Mouse (Mus musculus) forebrain, embryonic 10.5 days (tissue): ENCODE data around the gene Sel1l. TPM values are rescaled to one million over a fixed set of nuclear protein-coding genes. Genes with fewer than 3 reads are reported as not detected.
A peak's percentile ranks its signal among the peaks of the same experiment; 100 is the strongest.
"Not testable (repeated sequence)": the region's sequence is repeated elsewhere in the genome, so short reads cannot be mapped to it uniquely, and the experiment has no call there.

Source experiments
- DNase-seq: peaks from one replicate; pipeline ENCODE4 v3.0.0-alpha.2; 2017; ENCODE audit warnings: low spot score; ENCODE audit errors: extremely low spot score
- H3K27ac ChIP-seq: fragments of 300-500 bp; sonication (generic); 2 replicates; pipeline ENCODE4 v1.5.1; 2016; ENCODE audit warnings: mild to moderate bottlenecking
- H3K27me3 ChIP-seq: fragments of 300-500 bp; sonication (generic); 2 replicates; pipeline ENCODE4 v1.6.1; 2016; ENCODE audit warnings: mild to moderate bottlenecking; ENCODE audit not compliant: poor library complexity, severe bottlenecking
- H3K36me3 ChIP-seq: fragments of 300-500 bp; sonication (generic); replicated peaks from 2 replicates; pipeline ENCODE4 v1.6.1; 2016; ENCODE audit warnings: mild to moderate bottlenecking, moderate library complexity
- H3K4me1 ChIP-seq: fragments of 300-500 bp; sonication (generic); 2 replicates; pipeline ENCODE4 v1.6.1; 2016
- H3K4me3 ChIP-seq: fragments of 300-500 bp; sonication (generic); 2 replicates; pipeline ENCODE4 v1.5.1; 2016; ENCODE audit warnings: mild to moderate bottlenecking, moderate library complexity
- H3K9me3 ChIP-seq: fragments of 300-500 bp; sonication (generic); 2 replicates; pipeline ENCODE4 v1.6.1; 2016; ENCODE audit warnings: mild to moderate bottlenecking, moderate library complexity
- WGBS: fragments of 180-500 bp; shearing (Covaris S2); methylation state at CpG from one replicate; pipeline ENCODE4 v1.1.7; 2016; 5-methylcytosine and 5-hydroxymethylcytosine counted together
- polyA plus RNA-seq: library from polyadenylated mRNA; unstranded; fragments of >200 nt; fragmentation: Nextera tagmentation; extraction: Ambion mirVana; gene quantifications from 2 replicates; pipeline ENCODE4 v1.2.1, GENCODE M21; 2016

Sel1l gene
- polyA plus RNA-seq, 1 experiment from 2014 or later, result 60.7 TPM

- not testable (repeated sequence) for H3K36me3 ChIP-seq, H3K27ac ChIP-seq, H3K4me1 ChIP-seq, DNase-seq, H3K27me3 ChIP-seq, H3K9me3 ChIP-seq, H3K4me3 ChIP-seq
- 72% methylated on average over 3 of the region's 3 CpGs for WGBS
Measured at GRCm38 (mm10) chr12:91788446-91788845, 60.5 kb downstream of the Sel1l start.

DNA sequence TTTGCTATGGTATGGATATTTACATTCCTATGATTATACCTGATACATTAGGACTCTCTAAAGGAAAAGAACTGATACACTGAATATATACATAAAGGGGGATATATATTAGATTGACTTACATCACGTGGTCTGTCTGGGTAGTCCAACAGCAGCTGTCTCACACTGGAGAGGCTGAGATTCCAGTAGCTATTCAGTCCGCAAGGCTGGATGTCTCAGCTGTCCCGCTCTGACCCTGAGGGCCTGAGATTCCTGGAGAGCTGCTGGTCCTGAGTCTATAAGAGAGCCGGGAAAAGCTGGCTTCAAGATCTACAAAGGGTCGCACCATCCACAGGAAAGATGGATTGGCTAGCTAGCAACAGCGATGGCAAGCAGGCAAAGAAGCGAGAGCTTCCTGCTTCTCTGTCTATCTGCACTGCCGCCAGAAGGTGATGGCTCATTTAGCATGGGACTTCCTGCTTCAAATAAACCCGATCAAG is 61.0 kb downstream of the Sel1l start, which contains the start of gene Ston2:
Gene Ston2, minus strand, starts transcription at position 429 of the 479 bp plus-strand sequence.
- WGBS, result 88% methylated on average over 9 of the region's 9 CpGs

DNA sequence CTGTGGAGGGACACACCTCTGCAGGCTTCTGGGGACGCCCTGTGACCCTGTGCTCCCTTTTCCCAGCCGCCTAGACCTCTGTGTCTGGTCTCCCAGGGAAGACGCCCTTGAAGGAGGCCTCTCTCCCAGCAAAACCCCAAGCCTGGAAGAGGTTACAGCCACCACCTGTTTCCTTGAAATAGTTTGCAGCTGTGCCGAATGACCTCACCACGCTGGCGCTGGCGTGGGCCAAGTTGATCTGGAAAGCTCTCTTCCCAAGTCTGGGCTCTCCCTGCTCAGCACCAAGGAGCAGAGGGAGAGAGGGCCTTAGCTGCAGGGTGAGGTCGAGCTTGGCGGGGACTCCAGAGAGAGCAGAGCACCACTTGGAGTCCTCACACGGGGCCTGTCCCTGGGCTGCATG is 62.6 kb downstream of the Sel1l start:
- 57% methylated on average over 10 of the region's 10 CpGs for WGBS
- Histone ChIP-seq H3K27me3 (no peaks in the 10 kb centered on the region), H3K9me3 (no peaks in the 10 kb centered on the region), H3K4me1 (peaks cover 6% of the 10 kb centered on the region; the same call in 1 of the 2 replicates), H3K36me3 (no peaks in the 10 kb centered on the region), H3K27ac (no peak overlapping the region), H3K4me3 (no peak overlapping the region)
- DNase-seq, result no peak

More for the DNA sequence above, 61.0 kb downstream of the Sel1l start, which contains the start of gene Ston2:
- H3K36me3 ChIP-seq, result no peaks in the 10 kb centered on the region
- H3K4me1 ChIP-seq, result peaks cover 6% of the 10 kb centered on the region; the same call in 1 of the 2 replicates
- no peaks in the 10 kb centered on the region for H3K27me3 ChIP-seq
- no peak within 1 kb of the TSS for H3K27ac ChIP-seq
- no peak within 1 kb of the TSS for H3K4me3 ChIP-seq
- DNase-seq, result no peak
- no peaks in the 10 kb centered on the region for H3K9me3 ChIP-seq

DNA sequence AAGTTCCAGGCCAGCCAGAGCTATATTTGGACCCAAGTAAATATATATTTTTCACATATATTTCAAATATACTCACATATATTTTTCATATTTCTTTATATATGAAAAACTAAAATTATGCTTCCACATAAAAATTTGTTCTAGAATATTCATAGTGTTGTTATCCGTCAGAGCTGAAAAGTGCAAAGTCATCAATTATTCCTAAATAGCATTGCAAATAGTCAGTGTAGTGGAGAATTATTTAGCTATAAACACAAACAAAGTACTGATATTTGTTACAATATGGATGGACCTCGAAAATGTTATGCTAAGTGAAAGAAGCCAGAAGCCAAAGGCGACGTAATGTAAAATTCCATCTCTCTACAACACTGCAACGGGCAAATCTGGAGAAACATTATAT is 67.5 kb downstream of the Sel1l start:
- no peak for DNase-seq
- 92% methylated on average over 5 of the region's 5 CpGs for WGBS
- peaks cover 26% of the 10 kb centered on the region for H3K27me3 ChIP-seq
- H3K4me3 ChIP-seq, result no peak overlapping the region
- H3K9me3 ChIP-seq, result no peaks in the 10 kb centered on the region
- no peak overlapping the region for H3K27ac ChIP-seq
- no peaks in the 10 kb centered on the region for H3K36me3 ChIP-seq
- H3K4me1 ChIP-seq, result peaks cover 29% of the 10 kb centered on the region

GRCm38 (mm10) chr12:91780531-91780930 is 68.4 kb downstream of the Sel1l start:
- Histone ChIP-seq H3K4me1 (peaks cover 26% of the 10 kb centered on the region), H3K4me3 (no peak overlapping the region), H3K27me3 (peaks cover 26% of the 10 kb centered on the region), H3K36me3 (no peaks in the 10 kb centered on the region), H3K27ac (no peak overlapping the region), H3K9me3 (no peaks in the 10 kb centered on the region)
- DNase-seq, result no peak
- 77% methylated on average over 3 of the region's 3 CpGs for WGBS

DNA sequence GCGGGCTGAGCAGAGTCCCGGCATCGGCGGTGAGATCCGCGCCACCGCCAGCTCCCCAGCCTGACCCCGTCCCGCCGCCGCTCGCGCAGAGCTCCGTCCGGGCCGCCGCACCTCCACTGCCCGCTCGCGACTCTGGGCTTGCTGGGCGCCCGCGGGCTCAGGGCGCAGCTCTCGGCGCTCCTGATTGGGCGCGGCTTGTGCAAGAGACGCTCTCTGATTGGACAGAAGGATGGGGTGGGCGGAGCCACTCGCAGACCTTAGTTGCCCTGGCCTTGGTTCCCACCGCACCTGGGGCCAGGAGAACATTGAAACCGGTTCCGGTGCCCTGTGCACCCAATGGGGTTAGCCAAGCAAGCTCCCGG is 70.0 kb downstream of the Sel1l start:
- Histone ChIP-seq H3K27me3 (peaks cover 26% of the 10 kb centered on the region), H3K27ac (peak overlapping the region; percentile 90)

GRCm38 (mm10) chr12:91778211-91779003 is 70.5 kb downstream of the Sel1l start:
- no peaks in the 10 kb centered on the region for H3K9me3 ChIP-seq
- H3K4me1 ChIP-seq, result peaks cover 28% of the 10 kb centered on the region
- H3K4me3 ChIP-seq, result peak overlapping the region; percentile 85
- no peaks in the 10 kb centered on the region for H3K36me3 ChIP-seq
- WGBS, result 1% methylated on average over 50 of the region's 51 CpGs
- H3K27me3 ChIP-seq, result peaks cover 26% of the 10 kb centered on the region
- DNase-seq, result no peak
- peak overlapping the region; percentile 90 for H3K27ac ChIP-seq

More for the DNA sequence above, 70.0 kb downstream of the Sel1l start:
- H3K9me3 ChIP-seq, result no peaks in the 10 kb centered on the region
- no peaks in the 10 kb centered on the region for H3K36me3 ChIP-seq
- under 1% methylated on average over 35 of the region's 35 CpGs for WGBS
- peak; percentile 83 for DNase-seq
- H3K4me1 ChIP-seq, result peaks cover 28% of the 10 kb centered on the region
- peak overlapping the region; percentile 85 for H3K4me3 ChIP-seq

DNA sequence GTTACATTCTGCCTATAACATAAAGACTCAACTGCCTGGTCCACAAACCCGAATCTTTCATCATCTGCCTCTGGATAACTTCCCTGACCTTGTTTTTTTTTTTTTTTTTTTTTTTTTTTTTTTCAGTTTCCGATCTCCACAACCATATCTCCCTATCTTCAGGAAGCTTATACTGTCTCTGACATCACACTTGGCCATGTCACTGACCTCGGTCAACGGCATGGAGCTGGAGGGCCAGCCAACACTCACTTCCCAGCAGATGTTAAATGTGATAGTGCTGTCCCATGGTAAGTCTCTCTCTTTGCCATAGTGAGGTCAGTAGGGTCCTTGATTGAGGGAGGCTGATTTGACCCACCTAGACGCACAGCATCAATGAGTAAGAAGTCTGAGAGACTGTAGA is 72.6 kb downstream of the Sel1l start:
- H3K4me1 ChIP-seq, result peaks cover 31% of the 10 kb centered on the region
- H3K9me3 ChIP-seq, result no peaks in the 10 kb centered on the region
- H3K27me3 ChIP-seq, result peaks cover 26% of the 10 kb centered on the region
- DNase-seq, result no peak
- 89% methylated on average over 5 of the region's 5 CpGs for WGBS
- no peak overlapping the region for H3K27ac ChIP-seq
- H3K4me3 ChIP-seq, result no peak overlapping the region
- 0 out of 2 replicates have a peak, but pooled peaks cover 4% of the 10 kb centered on the region for H3K36me3 ChIP-seq

DNA sequence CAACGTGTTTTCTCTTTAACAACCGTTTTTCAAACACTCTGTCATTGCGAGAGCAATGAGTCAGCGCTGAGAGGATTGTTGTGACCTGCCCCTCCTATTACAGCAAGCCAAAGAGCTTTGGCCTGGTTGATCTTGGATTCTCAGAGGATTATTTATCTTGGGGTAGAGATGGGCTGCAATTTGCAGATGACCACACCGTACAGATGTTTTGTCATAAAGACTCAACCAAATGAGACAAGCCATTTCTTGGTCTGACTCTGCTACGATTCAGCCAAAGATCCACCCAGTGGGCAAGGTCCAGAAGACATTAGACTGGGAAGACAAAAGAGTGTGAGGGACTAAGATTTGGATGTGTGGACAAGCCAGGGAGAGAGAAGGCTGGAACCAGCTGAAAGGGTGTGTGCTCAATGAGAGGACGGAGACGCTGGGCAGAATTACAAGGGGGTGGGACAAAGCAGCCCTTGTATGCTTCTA is 74.1 kb downstream of the Sel1l start:
- Histone ChIP-seq H3K4me3 (no peak overlapping the region), H3K36me3 (0 out of 2 replicates have a peak, but pooled peaks cover 4% of the 10 kb centered on the region), H3K4me1 (peaks cover 35% of the 10 kb centered on the region), H3K27me3 (peaks cover 15% of the 10 kb centered on the region), H3K9me3 (no peaks in the 10 kb centered on the region), H3K27ac (no peak overlapping the region)
- 85% methylated on average over 8 of the region's 8 CpGs for WGBS
- no peak for DNase-seq

DNA sequence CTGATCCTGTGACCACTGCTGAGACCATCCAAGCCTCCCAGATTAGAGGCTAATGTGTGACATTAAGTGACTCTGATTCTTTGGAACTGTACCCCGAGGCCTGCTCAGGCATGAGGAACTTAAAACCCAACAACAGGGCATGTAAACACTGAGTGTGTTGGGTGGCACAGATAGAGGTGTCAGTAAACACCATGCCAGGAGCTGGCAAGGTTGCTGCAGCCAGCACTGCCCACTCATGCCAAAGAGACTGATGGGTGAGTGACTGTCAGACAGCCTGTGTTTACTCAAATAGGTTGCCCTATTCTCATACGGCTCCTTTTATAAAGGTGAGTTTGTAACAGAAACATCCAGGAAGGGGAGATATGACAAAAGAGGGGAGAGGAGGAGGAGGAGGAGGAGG is 80.1 kb downstream of the Sel1l start:
- 93% methylated on average over 2 of the region's 2 CpGs for WGBS

DNA sequence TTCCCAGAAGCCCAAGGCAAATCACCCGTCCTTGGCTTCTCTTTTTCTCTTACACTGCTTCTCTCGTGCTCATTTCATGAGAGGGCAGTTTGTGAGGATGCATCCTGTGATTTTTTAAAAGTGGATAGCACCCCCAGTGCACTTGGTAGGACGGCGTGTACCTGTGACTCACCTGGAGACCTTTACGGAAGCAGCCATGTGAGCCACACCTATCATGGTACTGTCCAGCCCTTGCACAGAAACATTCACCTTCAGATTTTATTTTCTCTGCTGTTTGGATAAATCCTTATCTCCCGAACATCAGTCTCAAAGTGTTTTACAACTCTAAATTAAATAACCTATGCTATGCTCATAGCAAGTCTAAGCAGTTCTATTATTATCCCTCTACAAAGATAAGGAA is 80.8 kb downstream of the Sel1l start:
- H3K9me3 ChIP-seq, result no peaks in the 10 kb centered on the region
- no peak overlapping the region for H3K27ac ChIP-seq
- H3K4me3 ChIP-seq, result no peak overlapping the region
- 90% methylated on average over 6 of the region's 6 CpGs for WGBS
- H3K27me3 ChIP-seq, result no peaks in the 10 kb centered on the region
- H3K4me1 ChIP-seq, result peaks cover 40% of the 10 kb centered on the region
- DNase-seq, result no peak
- H3K36me3 ChIP-seq, result 0 out of 2 replicates have a peak, but pooled peaks cover 4% of the 10 kb centered on the region

More for the DNA sequence above, 80.1 kb downstream of the Sel1l start:
- no peaks in the 10 kb centered on the region for H3K9me3 ChIP-seq
- H3K36me3 ChIP-seq, result 0 out of 2 replicates have a peak, but pooled peaks cover 4% of the 10 kb centered on the region
- H3K27me3 ChIP-seq, result no peaks in the 10 kb centered on the region
- no peak for DNase-seq
- H3K4me1 ChIP-seq, result peaks cover 39% of the 10 kb centered on the region
- no peak overlapping the region for H3K27ac ChIP-seq
- no peak overlapping the region for H3K4me3 ChIP-seq

DNA sequence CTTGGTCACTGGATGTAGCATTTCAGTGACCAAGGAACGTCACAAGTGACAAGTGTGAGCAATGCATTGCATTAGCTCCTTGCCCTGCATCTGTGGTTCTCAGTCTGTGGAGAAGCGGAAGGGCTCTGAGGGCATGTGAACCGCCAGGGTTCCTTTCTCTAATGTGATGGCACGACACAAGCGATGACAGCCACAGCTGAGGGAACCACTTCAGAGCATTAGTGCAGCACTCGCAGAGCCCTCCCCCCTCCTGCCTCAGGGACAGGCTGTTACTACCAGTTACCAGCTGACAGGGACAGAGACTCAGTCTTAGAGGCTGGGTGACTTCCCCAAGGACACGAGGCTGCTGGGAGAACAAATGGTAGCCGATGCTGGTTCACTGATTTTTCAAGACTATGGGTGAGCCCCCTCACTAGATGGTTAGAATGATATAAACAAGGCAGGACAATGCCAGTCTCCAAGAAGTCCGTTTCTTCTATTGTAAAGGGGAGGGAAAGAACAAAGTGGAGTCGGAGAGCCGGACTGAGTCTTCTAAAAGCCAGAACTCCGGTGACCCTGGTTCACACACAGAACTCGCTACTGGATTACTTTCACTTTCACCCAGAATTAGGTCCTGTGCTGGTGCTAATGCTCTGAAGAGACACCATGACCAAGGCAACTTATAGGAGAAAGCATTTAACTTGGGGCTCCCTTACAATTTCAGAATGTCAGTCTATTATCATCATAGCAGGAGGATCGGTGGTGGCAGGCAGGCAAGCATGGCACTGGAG is 82.4 kb downstream of the Sel1l start:
- DNase-seq, result no peak
- H3K27ac ChIP-seq, result peak overlapping the region; percentile 40; the same call in 1 of the 2 replicates
- WGBS, result 67% methylated on average over 14 of the region's 14 CpGs
- peaks cover 42% of the 10 kb centered on the region for H3K4me1 ChIP-seq
- no peaks in the 10 kb centered on the region for H3K27me3 ChIP-seq
- 0 out of 2 replicates have a peak, but pooled peaks cover 2% of the 10 kb centered on the region for H3K36me3 ChIP-seq
- H3K9me3 ChIP-seq, result no peaks in the 10 kb centered on the region
- H3K4me3 ChIP-seq, result no peak overlapping the region
